Mouse (Mus musculus): ENCODE results near the gene Jun.

- no peak for TF ChIP-seq CHD2 (IDR thresholded peaks at IDR 0.05; ENCODE audit: low read depth, low read length)
- TF ChIP-seq MAFK (IDR thresholded peaks at IDR 0.05; ENCODE audit: insufficient read depth, low read depth, low read length) = no peak
- no peak for TF ChIP-seq ZC3H11A (IDR thresholded peaks at IDR 0.05; ENCODE audit: borderline replicate concordance, low read depth, low read length)
- no peak for TF ChIP-seq HCFC1 (IDR thresholded peaks at IDR 0.05; ENCODE audit: borderline replicate concordance, insufficient read depth, low read length)
- no peak for TF ChIP-seq ZNF384 (IDR thresholded peaks at IDR 0.05; ENCODE audit: low read depth, low read length)
These were observed 49.7 kb upstream of the Jun start for GRCm38 (mm10) chr4:95101684-95102083.

All from ES-E14 (cell line).